Mouse (Mus musculus) midbrain, embryonic 10.5 days (tissue): ENCODE data around the gene Kcna5. TPM values are rescaled to one million over a fixed set of nuclear protein-coding genes. Genes with fewer than 3 reads are reported as not detected.

Source experiments
- DNase-seq: peaks from one replicate; pipeline ENCODE4 v3.0.0-alpha.2; 2017; ENCODE audit warnings: low spot score
- H3K27ac ChIP-seq: fragments of 300-500 bp; sonication (generic); replicated peaks from 2 replicates; pipeline ENCODE4 v1.5.1; 2016; ENCODE audit warnings: mild to moderate bottlenecking
- H3K27me3 ChIP-seq: fragments of 300-500 bp; sonication (generic); 2 replicates; pipeline ENCODE4 v1.6.1; 2016; ENCODE audit warnings: low read depth, mild to moderate bottlenecking; ENCODE audit not compliant: poor library complexity, severe bottlenecking
- H3K36me3 ChIP-seq: fragments of 300-500 bp; sonication (generic); 2 replicates; pipeline ENCODE4 v1.6.1; 2016; ENCODE audit warnings: mild to moderate bottlenecking, moderate library complexity
- H3K4me1 ChIP-seq: fragments of 300-500 bp; sonication (generic); 2 replicates; pipeline ENCODE4 v1.6.1; 2016
- H3K4me3 ChIP-seq: fragments of 300-500 bp; sonication (generic); 2 replicates; pipeline ENCODE4 v1.5.1; 2016; ENCODE audit warnings: mild to moderate bottlenecking, moderate library complexity
- H3K9me3 ChIP-seq: fragments of 300-500 bp; sonication (generic); replicated peaks from 2 replicates; pipeline ENCODE4 v1.6.1; 2016; ENCODE audit warnings: mild to moderate bottlenecking
- WGBS: fragments of 180-500 bp; shearing (Covaris S2); methylation state at CpG from one replicate; pipeline ENCODE4 v1.1.7; 2016; 5-methylcytosine and 5-hydroxymethylcytosine counted together
- polyA plus RNA-seq: library from polyadenylated mRNA; unstranded; fragments of >200 nt; fragmentation: Nextera tagmentation; extraction: Ambion mirVana; gene quantifications from 2 replicates; pipeline ENCODE4 v1.2.1, GENCODE M21; 2016

Kcna5 gene
- polyA plus RNA-seq, 1 experiment from 2014 or later, result 3.7 TPM

- H3K27ac ChIP-seq, result no peak overlapping the region
- peaks cover 22% of the 10 kb centered on the region for H3K4me1 ChIP-seq
- no peaks in the 10 kb centered on the region for H3K27me3 ChIP-seq
- DNase-seq, result no peak
- H3K4me3 ChIP-seq, result no peak overlapping the region
- no peaks in the 10 kb centered on the region for H3K36me3 ChIP-seq
- WGBS, result 30% methylated on average over 4 of the region's 4 CpGs
- H3K9me3 ChIP-seq, result no peaks in the 10 kb centered on the region
Observed at GRCm38 (mm10) chr6:126561702-126562101, 26.5 kb upstream of the Kcna5 start.

DNA sequence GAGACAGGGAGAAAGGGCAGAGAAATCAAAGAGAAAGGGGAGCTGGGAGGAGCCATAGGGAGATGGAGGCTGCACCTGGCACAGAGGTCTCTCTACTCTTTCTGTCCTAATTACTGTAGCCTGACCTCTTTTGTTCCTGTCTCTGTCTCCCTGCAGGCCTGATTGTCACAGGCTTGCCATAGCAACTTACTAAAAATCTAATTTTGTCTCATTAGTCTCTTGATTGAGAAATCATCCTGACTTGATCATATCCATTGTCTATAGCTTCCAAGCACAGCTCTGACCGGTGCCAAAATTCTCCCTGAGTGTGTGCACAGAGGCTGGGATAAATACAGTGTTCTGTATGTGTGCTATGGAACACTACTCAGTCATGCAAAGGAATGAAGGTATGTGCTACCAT is 25.5 kb upstream of the Kcna5 start:
- 70% methylated on average over 1 of the region's 1 CpGs for WGBS
- Histone ChIP-seq H3K4me1 (peaks cover 22% of the 10 kb centered on the region), H3K4me3 (no peak overlapping the region), H3K36me3 (no peaks in the 10 kb centered on the region), H3K27ac (0 out of 2 replicates have a peak overlapping the region, but pooled peaks have one; percentile 50), H3K27me3 (no peaks in the 10 kb centered on the region), H3K9me3 (no peaks in the 10 kb centered on the region)
- DNase-seq, result no peak

- Histone ChIP-seq H3K36me3 (no peaks in the 10 kb centered on the region), H3K27me3 (no peaks in the 10 kb centered on the region), H3K27ac (0 out of 2 replicates have a peak overlapping the region, but pooled peaks have one; percentile 50), H3K4me3 (no peak overlapping the region), H3K4me1 (peaks cover 17% of the 10 kb centered on the region), H3K9me3 (no peaks in the 10 kb centered on the region)
- WGBS, result 51% methylated on average over 8 of the region's 8 CpGs
- no peak for DNase-seq
Observed at GRCm38 (mm10) chr6:126560036-126560435, 24.8 kb upstream of the Kcna5 start.

- no peak overlapping the region for H3K4me3 ChIP-seq
- H3K27me3 ChIP-seq, result peaks cover 11% of the 10 kb centered on the region
- no peaks in the 10 kb centered on the region for H3K36me3 ChIP-seq
- no peak overlapping the region for H3K27ac ChIP-seq
- 71% methylated on average over 3 of the region's 3 CpGs for WGBS
- no peaks in the 10 kb centered on the region for H3K9me3 ChIP-seq
- DNase-seq, result no peak
- peaks cover 17% of the 10 kb centered on the region for H3K4me1 ChIP-seq
Observed at GRCm38 (mm10) chr6:126558276-126558675, 23.1 kb upstream of the Kcna5 start.

GRCm38 (mm10) chr6:126553812-126554211 is 18.6 kb upstream of the Kcna5 start:
- Histone ChIP-seq H3K4me1 (peaks cover 4% of the 10 kb centered on the region; the same call in 1 of the 2 replicates), H3K4me3 (no peak overlapping the region), H3K9me3 (no peaks in the 10 kb centered on the region), H3K36me3 (no peaks in the 10 kb centered on the region), H3K27me3 (peaks cover 20% of the 10 kb centered on the region), H3K27ac (no peak overlapping the region)
- WGBS, result 29% methylated on average over 9 of the region's 9 CpGs
- peak; percentile 35 for DNase-seq

DNA sequence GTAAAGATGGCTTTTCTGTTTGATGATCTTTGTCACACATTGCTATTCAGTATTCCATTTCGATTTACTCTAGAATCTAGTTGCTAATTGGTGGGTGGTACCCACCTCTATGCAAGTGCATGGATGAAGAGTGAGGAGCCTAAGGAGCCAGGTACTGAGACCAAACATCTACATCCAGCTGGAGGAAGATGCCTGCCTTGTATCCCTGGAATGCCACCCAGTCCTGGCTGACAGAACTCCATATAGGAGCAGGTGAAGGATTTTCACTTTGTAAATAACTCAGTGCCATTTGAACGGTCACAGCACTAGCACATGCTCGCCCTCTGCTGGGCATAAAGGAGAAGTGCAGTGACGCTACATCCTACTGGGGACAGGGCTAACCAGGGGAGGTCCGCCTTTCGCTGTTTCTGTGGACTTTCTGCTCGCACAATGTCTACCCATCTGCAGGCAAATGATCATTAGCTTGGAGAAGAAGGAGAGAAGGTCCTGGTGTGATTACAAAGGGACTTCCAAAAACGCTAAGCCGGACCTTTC is 16.7 kb upstream of the Kcna5 start:
- Histone ChIP-seq H3K36me3 (no peaks in the 10 kb centered on the region), H3K27me3 (peaks cover 20% of the 10 kb centered on the region), H3K9me3 (no peaks in the 10 kb centered on the region), H3K4me3 (no peak overlapping the region), H3K27ac (no peak overlapping the region), H3K4me1 (peaks cover 4% of the 10 kb centered on the region; the same call in 1 of the 2 replicates)
- peak; percentile 56 for DNase-seq
- 23% methylated on average over 9 of the region's 9 CpGs for WGBS

GRCm38 (mm10) chr6:126544107-126545036 is 9.2 kb upstream of the Kcna5 start:
- Histone ChIP-seq H3K4me3 (no peak overlapping the region), H3K27me3 (no peaks in the 10 kb centered on the region), H3K4me1 (0 out of 2 replicates have a peak, but pooled peaks cover 3% of the 10 kb centered on the region), H3K36me3 (no peaks in the 10 kb centered on the region), H3K9me3 (no peaks in the 10 kb centered on the region), H3K27ac (no peak overlapping the region)
- DNase-seq, result no peak
- 84% methylated on average over 16 of the region's 16 CpGs for WGBS

GRCm38 (mm10) chr6:126542724-126543123 is 7.5 kb upstream of the Kcna5 start:
- H3K27me3 ChIP-seq, result no peaks in the 10 kb centered on the region
- H3K9me3 ChIP-seq, result no peaks in the 10 kb centered on the region
- no peak overlapping the region for H3K27ac ChIP-seq
- DNase-seq, result no peak
- H3K36me3 ChIP-seq, result no peaks in the 10 kb centered on the region
- peaks cover 6% of the 10 kb centered on the region for H3K4me1 ChIP-seq
- H3K4me3 ChIP-seq, result no peak overlapping the region
- 94% methylated on average over 4 of the region's 4 CpGs for WGBS

DNA sequence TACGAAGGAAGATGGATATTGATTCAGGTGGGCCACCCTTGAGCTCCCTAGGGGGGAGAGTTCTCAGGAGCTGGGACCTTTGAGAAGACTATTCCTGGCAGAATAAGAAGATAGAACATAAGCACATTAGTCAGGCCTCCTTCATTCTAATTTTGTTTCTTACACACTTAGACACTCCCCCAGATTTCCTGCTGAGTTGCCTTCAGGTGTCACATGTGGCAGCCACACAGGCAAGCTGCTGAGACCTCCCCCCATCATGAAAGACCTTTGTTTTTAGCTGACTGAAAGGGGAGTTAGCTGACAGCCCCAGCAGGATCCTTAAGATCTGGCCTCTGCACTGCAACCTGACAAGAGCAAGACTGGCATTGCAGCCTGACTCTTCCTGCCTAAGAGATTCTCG is 2.3 kb upstream of the Kcna5 start:
- no peak for DNase-seq
- Histone ChIP-seq H3K4me3 (no peak overlapping the region), H3K36me3 (no peaks in the 10 kb centered on the region), H3K27me3 (peaks cover 30% of the 10 kb centered on the region), H3K27ac (0 out of 2 replicates have a peak overlapping the region, but pooled peaks have one; percentile 23), H3K4me1 (peaks cover 53% of the 10 kb centered on the region), H3K9me3 (no peaks in the 10 kb centered on the region)
- 31% methylated on average over 2 of the region's 2 CpGs for WGBS

DNA sequence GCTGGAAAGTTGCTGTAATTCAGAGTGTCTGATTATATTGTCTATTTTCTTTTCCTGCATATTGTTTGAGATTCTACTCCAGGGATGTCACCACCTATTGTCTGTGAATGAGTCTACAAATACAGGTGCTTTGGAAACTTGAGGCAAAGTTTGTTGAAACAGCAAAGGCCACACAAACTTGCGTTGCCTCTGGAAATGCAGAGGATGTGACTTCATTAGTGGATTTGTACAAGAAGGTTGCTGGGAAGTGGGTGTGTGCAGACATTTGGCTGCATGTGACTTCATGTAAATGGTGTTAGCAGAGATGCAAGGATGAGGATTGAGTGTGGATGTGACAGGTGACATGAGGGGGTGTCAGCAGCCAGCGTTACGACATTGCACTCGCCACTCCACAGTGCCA is 1.7 kb upstream of the Kcna5 start:
- no peak for DNase-seq

DNA sequence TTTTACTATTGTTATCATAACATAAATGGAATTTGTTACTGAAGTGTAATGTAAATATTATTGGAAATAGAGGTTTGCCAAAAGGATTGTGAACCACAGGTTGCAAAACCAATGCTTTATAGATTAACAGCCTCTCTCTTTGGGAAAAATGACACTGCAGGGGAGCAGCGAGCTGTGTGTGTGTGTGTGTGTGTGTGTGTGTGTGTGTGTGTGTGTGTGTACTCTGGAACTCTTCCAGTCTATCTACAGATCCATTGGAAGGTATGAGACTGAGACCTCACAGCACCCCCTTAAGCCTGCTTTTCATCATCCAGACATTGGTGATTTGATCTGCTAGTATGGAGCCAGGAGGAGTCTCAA is 679 bp upstream of the Kcna5 start:
- no peaks in the 10 kb centered on the region for H3K36me3 ChIP-seq
- WGBS, result 7% methylated on average over 1 of the region's 1 CpGs
- H3K4me1 ChIP-seq, result peaks cover 62% of the 10 kb centered on the region
- H3K9me3 ChIP-seq, result no peaks in the 10 kb centered on the region
- H3K27ac ChIP-seq, result 0 out of 2 replicates have a peak overlapping the region, but pooled peaks have one; percentile 6
- DNase-seq, result no peak
- H3K27me3 ChIP-seq, result peaks cover 39% of the 10 kb centered on the region
- no peak overlapping the region; the same call in 1 of the 2 replicates for H3K4me3 ChIP-seq

More for the DNA sequence above, 1.7 kb upstream of the Kcna5 start:
- no peaks in the 10 kb centered on the region for H3K36me3 ChIP-seq
- no peak overlapping the region for H3K27ac ChIP-seq
- H3K4me1 ChIP-seq, result peaks cover 56% of the 10 kb centered on the region
- H3K27me3 ChIP-seq, result peaks cover 36% of the 10 kb centered on the region
- WGBS, result 67% methylated on average over 4 of the region's 4 CpGs
- H3K9me3 ChIP-seq, result no peaks in the 10 kb centered on the region
- H3K4me3 ChIP-seq, result no peak overlapping the region

DNA sequence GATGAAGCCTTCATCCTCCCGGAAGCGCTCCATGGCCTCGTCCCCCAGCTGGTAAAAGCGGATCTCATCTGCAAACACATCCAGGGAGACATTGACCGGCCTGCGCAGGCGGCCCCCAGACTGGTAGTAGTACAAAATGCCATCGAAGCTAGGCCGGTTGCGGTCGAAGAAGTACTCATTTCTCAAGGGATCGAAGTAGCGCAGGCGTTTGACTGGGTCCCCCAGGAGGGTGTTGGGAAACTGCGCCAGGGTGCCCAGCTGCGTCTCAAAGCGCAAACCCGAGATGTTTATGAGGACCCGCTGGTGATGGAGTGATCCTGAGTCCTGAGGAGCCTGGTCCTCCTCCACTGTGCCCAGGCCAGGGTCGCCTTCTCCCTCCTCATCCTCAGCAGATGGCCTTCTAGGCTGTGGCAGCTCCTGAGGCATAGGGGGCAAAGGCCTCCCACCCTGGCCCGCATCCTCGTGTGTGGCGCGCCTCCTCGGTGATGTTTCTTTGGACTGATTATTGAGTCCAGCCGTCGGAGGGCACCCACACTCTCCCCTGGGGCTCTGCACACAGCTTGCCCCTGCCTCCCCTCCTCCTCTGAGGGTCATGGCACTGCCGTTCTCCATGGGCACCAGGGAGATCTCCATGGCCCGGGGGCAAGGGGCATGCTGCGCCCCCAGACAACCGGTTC is 543 bp downstream of the Kcna5 start:
- peaks cover 39% of the 10 kb centered on the region for H3K27me3 ChIP-seq
- peak overlapping the region; percentile 53 for H3K4me3 ChIP-seq
- no peaks in the 10 kb centered on the region for H3K9me3 ChIP-seq
- WGBS, result 9% methylated on average over 31 of the region's 31 CpGs
- H3K36me3 ChIP-seq, result no peaks in the 10 kb centered on the region
- H3K4me1 ChIP-seq, result peaks cover 67% of the 10 kb centered on the region
- peak; percentile 28 for DNase-seq
- peak overlapping the region; percentile 83 for H3K27ac ChIP-seq
